Mouse (Mus musculus) ES-E14 (cell line): ENCODE data around the gene Sacs. TPM values are rescaled to one million over a fixed set of nuclear protein-coding genes. Genes with fewer than 3 reads are reported as not detected.
A peak's percentile ranks its signal among the peaks of the same experiment; 100 is the strongest.

Source experiments
- DNase-seq: peaks from one replicate; pipeline ENCODE4 v3.0.0-alpha.2; 2013; ENCODE audit warnings: low read depth, low spot score
- H3K27ac ChIP-seq: 2 replicates; pipeline ENCODE4 v1.5.1; 2012; ENCODE audit warnings: low read depth, mild to moderate bottlenecking, low read length, moderate library complexity, mixed read lengths; ENCODE audit not compliant: poor library complexity, insufficient read depth, severe bottlenecking
- H3K36me3 ChIP-seq: 2 replicates; pipeline ENCODE4 v1.6.1; 2012; ENCODE audit warnings: mild to moderate bottlenecking, low read length, moderate library complexity, mixed read lengths; ENCODE audit not compliant: control insufficient read depth, poor library complexity, insufficient read depth, severe bottlenecking
- H3K4me1 ChIP-seq, 2 experiments: fragments of 150-350 bp in 1 of 2; sonication (generic) in 1 of 2; 2 replicates each; pipeline ENCODE4 v1.6.1; 2012; ENCODE audit warnings: low read length in 2 of 2, mild to moderate bottlenecking in 1 of 2, mixed read lengths in 1 of 2; ENCODE audit not compliant: control insufficient read depth in 2 of 2, insufficient read depth in 2 of 2, poor library complexity in 1 of 2
- H3K4me3 ChIP-seq, 2 experiments: fragments of 150-350 bp in 1 of 2; sonication (generic) in 1 of 2; 2 replicates each; pipeline ENCODE4 v1.5.1; 2012; ENCODE audit warnings: low read length in 2 of 2, low read depth in 1 of 2, mild to moderate bottlenecking in 1 of 2, mixed read lengths in 1 of 2; ENCODE audit not compliant: insufficient read depth in 1 of 2, poor library complexity in 1 of 2, severe bottlenecking in 1 of 2
- H3K9ac ChIP-seq: 2 replicates; pipeline ENCODE4 v1.6.1; 2012; ENCODE audit warnings: low read depth, mild to moderate bottlenecking, low read length, mixed read lengths; ENCODE audit not compliant: poor library complexity, insufficient read depth, severe bottlenecking
- H3K9me3 ChIP-seq: fragments of 150-350 bp; sonication (generic); 2 replicates; pipeline ENCODE4 v1.6.1; 2012; ENCODE audit warnings: low read depth, mild to moderate bottlenecking, low read length; ENCODE audit not compliant: control insufficient read depth, insufficient read depth
- CHD2 ChIP-seq: IDR thresholded peaks from 2 replicates; pipeline ENCODE4 v1.6.1; 2014; ENCODE audit warnings: mild to moderate bottlenecking, low read depth, low read length, inconsistent platforms
- HCFC1 ChIP-seq: IDR thresholded peaks from 2 replicates; pipeline ENCODE4 v1.6.1; 2012; ENCODE audit warnings: low read length, inconsistent platforms, borderline replicate concordance; ENCODE audit not compliant: insufficient read depth
- MAFK ChIP-seq: IDR thresholded peaks from 2 replicates; pipeline ENCODE4 v1.6.1; 2014; ENCODE audit warnings: mild to moderate bottlenecking, low read depth, low read length, inconsistent platforms; ENCODE audit not compliant: insufficient read depth
- ZC3H11A ChIP-seq: IDR thresholded peaks from 2 replicates; pipeline ENCODE4 v1.6.1; 2012; ENCODE audit warnings: low read depth, mild to moderate bottlenecking, inconsistent platforms, low read length, borderline replicate concordance
- ZNF384 ChIP-seq: IDR thresholded peaks from 2 replicates; pipeline ENCODE4 v1.6.1; 2012; ENCODE audit warnings: low read depth, low read length, inconsistent platforms
- in situ Hi-C, 2 experiments: fragments of 600-800 bp; cut with MboI; formaldehyde crosslinking; loops; one replicate each; pipeline ENCODE4 v1.15.1; 2025; ENCODE audit warnings: low sequenced_read_pairs in 2 of 2, inconsistent platforms in 1 of 2; ENCODE audit not compliant: unreplicated experiment in 2 of 2
- total RNA-seq: library from RNA; depleted of rRNA; stranded (reverse); fragments of 300-350 nt; gene quantifications from 2 replicates; pipeline ENCODE4 v1.2.3, GENCODE M21; 2012

Gene Sacs
- total RNA-seq, 1 experiment: 8.3 TPM

DNA sequence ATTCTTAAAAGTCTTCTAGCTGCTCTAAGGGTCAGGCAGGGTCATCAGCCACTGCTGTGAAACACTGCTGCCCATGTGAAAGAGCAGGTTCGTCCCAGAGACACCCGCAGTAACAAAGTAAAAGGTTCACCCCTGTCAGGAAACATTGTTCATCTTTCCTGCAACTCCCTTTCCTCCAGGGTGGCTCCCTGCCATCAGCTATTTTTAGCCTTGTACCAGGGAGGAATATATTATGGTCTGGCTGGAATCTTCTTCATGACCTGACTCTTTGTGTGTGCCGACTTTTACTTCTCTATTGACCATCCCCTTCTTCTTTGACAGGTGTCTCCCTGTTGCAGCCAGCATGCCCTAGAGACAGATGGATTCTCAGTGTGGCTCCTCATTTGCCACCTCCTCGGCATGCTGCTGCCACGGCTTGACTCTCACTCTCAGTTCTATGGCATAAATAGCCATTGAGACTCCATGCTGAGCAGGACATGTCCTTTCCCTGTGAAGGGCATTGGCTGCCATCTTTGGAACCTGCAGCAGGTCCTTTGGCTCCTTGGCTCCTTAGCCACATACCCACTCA lies 129.7 kb downstream of the Sacs start:
- H3K4me3 ChIP-seq: no peak overlapping the region
- no peaks in the 10 kb centered on the region for H3K9me3 ChIP-seq
- in situ Hi-C loops: no loop called here
- no peak for TF ChIP-seq MAFK
- TF ChIP-seq ZNF384: no peak
- no peak for TF ChIP-seq HCFC1
- TF ChIP-seq CHD2: no peak
- TF ChIP-seq ZC3H11A: no peak
- H3K27ac ChIP-seq: no peak overlapping the region
- no peaks in the 10 kb centered on the region for H3K4me1 ChIP-seq
- no peak overlapping the region for H3K9ac ChIP-seq
- DNase-seq: no peak
- no peaks in the 10 kb centered on the region for H3K36me3 ChIP-seq

DNA sequence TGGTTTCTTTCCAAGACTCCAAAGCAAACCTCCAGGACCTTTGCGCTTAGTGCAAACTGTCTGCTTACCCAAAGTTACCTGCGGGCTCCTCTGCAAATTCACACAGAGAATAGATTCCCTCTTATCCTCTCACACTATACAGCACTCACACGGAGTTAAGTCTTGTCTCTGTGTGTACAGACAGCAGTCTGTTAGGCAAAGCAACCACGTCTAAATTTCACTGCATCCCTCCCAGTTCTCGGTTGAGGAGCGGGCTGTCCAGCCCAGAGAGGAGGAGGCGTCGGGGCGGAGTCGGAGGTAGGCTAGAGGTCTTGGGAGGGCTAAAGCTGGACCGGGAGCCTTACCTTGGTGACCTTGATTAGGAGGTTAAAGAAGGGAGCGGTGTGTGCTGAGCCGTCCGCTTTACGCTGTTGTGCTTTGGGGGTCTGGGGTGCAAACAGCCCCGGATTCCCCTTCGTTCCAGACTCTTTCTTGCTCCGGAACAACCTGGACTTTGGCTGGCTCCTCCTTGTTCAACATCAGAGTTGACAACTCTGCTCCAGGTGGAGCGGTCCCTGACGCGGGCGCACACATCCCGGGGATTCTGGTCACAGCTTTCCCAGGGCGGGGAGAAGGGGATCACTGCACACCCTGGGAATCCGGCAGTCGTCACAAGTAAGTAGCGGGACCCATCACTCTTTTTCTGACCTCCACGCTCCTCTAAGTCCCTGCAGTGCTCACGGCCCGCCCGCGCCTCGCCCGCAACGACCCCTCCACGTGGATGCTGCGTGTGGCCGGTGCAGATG lies 136.3 kb downstream of the Sacs start:
- DNase-seq: no peak
- Histone ChIP-seq H3K27ac (no peak overlapping the region), H3K4me3 (peak overlapping the region; percentile 14 to 60)

DNA sequence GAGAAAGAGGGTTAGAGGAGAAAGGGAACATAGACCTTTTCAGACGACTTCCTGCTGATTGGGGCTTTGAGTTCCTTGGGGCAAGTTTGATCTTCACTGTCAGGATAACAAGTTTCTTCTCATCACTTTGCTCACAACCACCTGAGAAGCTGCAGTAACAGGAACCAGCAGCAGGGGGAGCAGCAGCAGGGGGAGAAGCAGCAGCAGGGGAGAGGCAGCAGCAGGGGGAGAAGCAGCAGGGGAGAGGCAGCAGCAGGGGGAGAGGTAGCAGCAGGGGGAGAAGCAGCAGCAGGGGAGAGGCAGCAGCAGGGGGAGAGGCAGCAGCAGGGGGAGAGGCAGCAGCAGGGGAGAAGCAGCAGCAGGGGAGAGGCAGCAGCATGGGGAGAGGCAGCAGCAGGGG lies 139.0 kb downstream of the Sacs start:
- no peaks in the 10 kb centered on the region for H3K9me3 ChIP-seq
- no peak overlapping the region for H3K4me3 ChIP-seq
- no peak for TF ChIP-seq ZNF384
- TF ChIP-seq ZC3H11A: no peak
- in situ Hi-C loops: no loop called here
- no peaks in the 10 kb centered on the region for H3K36me3 ChIP-seq
- H3K27ac ChIP-seq: no peak overlapping the region
- DNase-seq: peak; percentile 38
- peaks cover 0 to 4% of the 10 kb centered on the region in 2 experiments; a peak in 1 of 4 replicates for H3K4me1 ChIP-seq
- no peak overlapping the region for H3K9ac ChIP-seq

More for the DNA sequence above, 136.3 kb downstream of the Sacs start:
- no peaks in the 10 kb centered on the region for H3K36me3 ChIP-seq
- TF ChIP-seq MAFK: no peak
- no peak for TF ChIP-seq HCFC1
- no peak for TF ChIP-seq CHD2
- TF ChIP-seq ZC3H11A: no peak
- no peak for TF ChIP-seq ZNF384
- peaks cover 0 to 4% of the 10 kb centered on the region in 2 experiments; a peak in 1 of 4 replicates for H3K4me1 ChIP-seq
- H3K9ac ChIP-seq: peak overlapping the region; percentile 22
- in situ Hi-C loops: no loop called here
- H3K9me3 ChIP-seq: no peaks in the 10 kb centered on the region

DNA sequence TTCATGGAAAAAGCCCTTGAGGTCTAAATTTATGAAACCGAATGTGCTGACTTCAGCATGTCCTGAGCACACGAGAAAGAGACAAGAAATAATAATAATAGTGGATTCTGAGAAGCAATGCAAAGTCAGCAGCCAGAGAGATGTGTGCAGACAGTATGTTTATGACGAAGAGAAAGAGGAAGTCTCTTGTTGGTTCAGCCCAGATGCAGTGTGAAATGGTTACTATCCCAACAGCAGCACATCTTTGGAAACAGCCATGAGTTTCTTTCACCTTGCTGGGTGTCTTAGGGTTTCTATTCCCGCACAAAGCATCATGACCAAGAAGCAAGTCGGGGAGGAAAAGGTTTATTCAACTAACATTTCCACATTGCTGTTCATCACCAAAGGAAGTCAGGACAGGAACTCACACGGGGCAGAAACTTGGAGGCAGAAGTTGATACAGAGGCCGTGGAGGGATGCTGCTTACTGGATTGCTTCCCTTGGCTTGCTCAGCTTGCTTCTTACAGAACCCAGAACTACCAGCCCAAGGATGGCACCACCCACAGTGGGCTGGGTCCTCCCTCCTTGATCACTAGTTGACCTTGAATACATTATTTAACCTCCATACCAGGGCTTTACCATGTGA lies 140.5 kb downstream of the Sacs start:
- H3K27ac ChIP-seq: no peak overlapping the region
- no peak for DNase-seq
- TF ChIP-seq MAFK (no peak), ZNF384 (no peak), ZC3H11A (no peak), CHD2 (no peak), HCFC1 (no peak)
- no peaks in the 10 kb centered on the region for H3K9me3 ChIP-seq
- in situ Hi-C loops: no loop called here
- no peaks in the 10 kb centered on the region for H3K36me3 ChIP-seq
- no peak overlapping the region for H3K4me3 ChIP-seq
- H3K4me1 ChIP-seq: peaks cover 0 to 4% of the 10 kb centered on the region in 2 experiments; a peak in 1 of 4 replicates
- no peak overlapping the region for H3K9ac ChIP-seq
